Mouse (Mus musculus): Measurements from ENCODE around the gene Rbpj. TPM values are rescaled to one million over a fixed set of nuclear protein-coding genes. Genes with fewer than 3 reads are reported as not detected.

Rbpj gene
- polyA plus RNA-seq, 1 experiment from 2014 or later: 25.9 TPM

DNA sequence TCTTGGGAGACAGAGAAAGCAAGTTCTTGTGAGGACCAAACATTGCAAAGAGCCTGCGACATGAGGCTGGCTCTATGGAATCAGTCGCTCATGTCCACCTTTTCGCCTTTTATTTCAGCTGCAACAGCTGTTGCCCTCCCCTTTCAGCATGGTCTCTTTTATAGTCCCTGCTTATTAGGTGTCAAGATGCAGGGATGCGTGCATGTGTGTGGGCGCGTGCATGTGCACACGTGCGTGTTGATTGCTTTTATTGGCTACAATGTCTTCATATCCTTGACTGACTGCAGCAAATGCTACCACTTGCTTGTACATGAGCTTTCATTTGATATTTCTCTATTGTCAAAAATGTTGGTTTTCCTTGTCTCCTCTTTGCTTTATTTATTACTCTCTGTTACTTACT lies 136.2 kb downstream of the Rbpj start:
- 48% methylated on average over 8 of the region's 8 CpGs for WGBS
- no peak; the same call in 1 of the 2 replicates for ATAC-seq (replicated peaks; ENCODE audit: low FRiP score, low read depth)
- H3K9me3 ChIP-seq (replicated peaks; ENCODE audit: low read length): no peaks in the 10 kb centered on the region

DNA sequence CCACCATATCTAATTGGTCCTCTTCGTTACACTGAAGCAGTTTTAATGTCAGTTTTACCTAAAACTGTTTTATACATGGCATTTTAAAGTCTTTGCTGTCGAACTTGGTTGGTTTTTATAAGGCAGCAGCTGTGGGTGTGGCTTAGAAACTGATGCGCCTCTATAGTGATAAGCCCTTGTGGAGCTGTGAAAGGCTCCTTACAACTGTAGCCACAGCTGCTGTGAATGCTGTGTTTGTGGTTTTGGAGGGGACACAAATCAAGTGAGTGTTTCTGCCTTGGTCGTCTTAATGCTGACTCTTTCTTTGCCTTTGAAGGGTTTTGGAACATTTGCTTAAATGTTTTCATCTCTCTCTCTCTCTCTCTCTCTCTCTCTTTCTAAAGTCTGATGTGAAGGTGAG lies 139.5 kb downstream of the Rbpj start:
- ATAC-seq (replicated peaks; ENCODE audit: low FRiP score, low read depth): no peak
- H3K4me1 ChIP-seq (replicated peaks; ENCODE audit: insufficient read depth, low read length): 0 out of 2 replicates have a peak, but pooled peaks cover 4% of the 10 kb centered on the region

More for the DNA sequence above, 136.2 kb downstream of the Rbpj start:
- Histone ChIP-seq H3K27me3 (ENCODE audit: insufficient read depth, low read length) (no peaks in the 10 kb centered on the region), H3K9ac (ENCODE audit: low read depth, low read length) (no peak overlapping the region), H3K4me2 (ENCODE audit: low read length) (no peak overlapping the region), H3K4me1 (replicated peaks; ENCODE audit: insufficient read depth, low read length) (0 out of 2 replicates have a peak, but pooled peaks cover 4% of the 10 kb centered on the region), H3K36me3 (ENCODE audit: insufficient read depth, low read length) (no peaks in the 10 kb centered on the region), H3K4me3 (replicated peaks; ENCODE audit: low read depth, low read length) (no peak overlapping the region), H3K27ac (no peak overlapping the region)
- peak; percentile 39 for DNase-seq (ENCODE audit: low spot score)
- no peak for TF ChIP-seq CTCF (IDR thresholded peaks at IDR 0.05; ENCODE audit: low read depth)

DNA sequence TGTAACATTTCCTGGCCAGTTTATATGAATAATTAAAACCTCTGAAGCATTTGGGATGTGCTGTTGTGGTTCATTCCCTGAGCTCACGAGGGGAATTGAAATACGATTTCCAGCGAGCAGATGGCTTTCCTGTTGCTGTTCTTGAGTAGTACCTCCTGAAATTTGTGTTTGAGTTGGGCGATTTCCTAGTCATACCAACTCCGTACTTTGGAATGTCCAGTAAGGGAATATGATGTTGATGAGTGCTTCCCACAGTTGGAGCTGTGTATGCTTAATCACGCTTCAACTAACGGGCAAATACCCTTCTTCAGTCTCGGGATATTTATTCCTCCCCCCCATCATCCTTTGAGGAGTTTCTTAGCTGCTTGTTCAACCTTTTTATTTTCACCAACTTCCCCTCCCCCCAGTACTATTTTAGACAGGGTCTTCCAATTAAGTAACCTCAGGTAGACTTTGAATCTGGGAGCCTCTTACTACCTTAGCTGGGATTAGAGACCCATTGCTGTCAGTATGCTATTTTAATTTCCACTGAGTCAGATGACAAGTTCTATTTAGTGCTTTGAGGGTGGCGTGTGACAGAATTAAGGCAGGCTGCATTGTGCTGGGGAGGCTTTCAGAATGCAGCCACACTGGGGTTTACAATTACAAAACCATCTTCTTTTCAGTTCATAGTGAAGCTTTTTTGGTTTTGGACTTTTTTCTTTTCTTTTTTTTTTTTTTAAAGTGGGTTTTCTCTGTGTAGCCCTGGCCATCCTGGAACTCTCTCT lies 141.5 kb downstream of the Rbpj start:
- ATAC-seq (replicated peaks; ENCODE audit: low FRiP score, low read depth): no peak
- 47% methylated on average over 9 of the region's 9 CpGs for WGBS
- Histone ChIP-seq H3K4me3 (replicated peaks; ENCODE audit: low read depth, low read length) (no peak overlapping the region), H3K9me3 (replicated peaks; ENCODE audit: low read length) (no peaks in the 10 kb centered on the region), H3K27me3 (ENCODE audit: insufficient read depth, low read length) (no peaks in the 10 kb centered on the region), H3K4me2 (ENCODE audit: low read length) (no peak overlapping the region), H3K27ac (no peak overlapping the region), H3K4me1 (replicated peaks; ENCODE audit: insufficient read depth, low read length) (no peaks in the 10 kb centered on the region), H3K36me3 (ENCODE audit: insufficient read depth, low read length) (no peaks in the 10 kb centered on the region), H3K9ac (ENCODE audit: low read depth, low read length) (no peak overlapping the region)
- TF ChIP-seq CTCF (IDR thresholded peaks at IDR 0.05; ENCODE audit: low read depth): no peak
- no peak for DNase-seq (ENCODE audit: low spot score)

More for the DNA sequence above, 139.5 kb downstream of the Rbpj start:
- H3K36me3 ChIP-seq (ENCODE audit: insufficient read depth, low read length): no peaks in the 10 kb centered on the region
- H3K27ac ChIP-seq: no peak overlapping the region
- no peak overlapping the region for H3K4me2 ChIP-seq (ENCODE audit: low read length)
- WGBS: 83% methylated on average over 4 of the region's 4 CpGs
- no peak for TF ChIP-seq CTCF (IDR thresholded peaks at IDR 0.05; ENCODE audit: low read depth)
- H3K4me3 ChIP-seq (replicated peaks; ENCODE audit: low read depth, low read length): no peak overlapping the region
- no peaks in the 10 kb centered on the region for H3K27me3 ChIP-seq (ENCODE audit: insufficient read depth, low read length)
- no peak for DNase-seq (ENCODE audit: low spot score)
- no peak overlapping the region for H3K9ac ChIP-seq (ENCODE audit: low read depth, low read length)
- no peaks in the 10 kb centered on the region for H3K9me3 ChIP-seq (replicated peaks; ENCODE audit: low read length)

DNA sequence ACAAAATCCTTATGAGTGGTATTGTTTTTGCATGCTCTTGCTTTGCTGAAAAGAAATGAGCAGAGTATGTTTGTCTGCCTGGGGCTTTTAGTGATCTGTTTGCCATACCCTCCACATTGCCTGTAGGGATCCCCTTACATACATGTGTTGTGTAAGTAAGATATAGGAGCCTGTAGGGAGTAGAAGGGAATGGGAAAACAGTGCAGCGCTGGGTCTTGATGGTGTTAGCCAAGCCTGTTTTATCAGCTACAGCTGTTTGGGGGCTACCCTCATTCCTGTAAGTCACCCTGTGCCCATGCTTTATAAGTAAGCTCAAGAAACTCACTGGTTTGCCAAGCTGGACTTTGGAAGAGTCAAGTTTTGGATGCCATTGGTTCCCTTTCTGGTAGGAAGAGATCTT lies 152.9 kb downstream of the Rbpj start:
- no peak for DNase-seq (ENCODE audit: low spot score)
- Histone ChIP-seq H3K9me3 (replicated peaks; ENCODE audit: low read length) (no peaks in the 10 kb centered on the region), H3K4me1 (replicated peaks; ENCODE audit: insufficient read depth, low read length) (no peaks in the 10 kb centered on the region), H3K27me3 (ENCODE audit: insufficient read depth, low read length) (no peaks in the 10 kb centered on the region), H3K27ac (no peak overlapping the region), H3K4me2 (ENCODE audit: low read length) (no peak overlapping the region), H3K36me3 (ENCODE audit: insufficient read depth, low read length) (no peaks in the 10 kb centered on the region), H3K9ac (ENCODE audit: low read depth, low read length) (no peak overlapping the region), H3K4me3 (replicated peaks; ENCODE audit: low read depth, low read length) (no peak overlapping the region)
- no peak for ATAC-seq (replicated peaks; ENCODE audit: low FRiP score, low read depth)
- 68% methylated on average over 1 of the region's 1 CpGs for WGBS
- no peak for TF ChIP-seq CTCF (IDR thresholded peaks at IDR 0.05; ENCODE audit: low read depth)

DNA sequence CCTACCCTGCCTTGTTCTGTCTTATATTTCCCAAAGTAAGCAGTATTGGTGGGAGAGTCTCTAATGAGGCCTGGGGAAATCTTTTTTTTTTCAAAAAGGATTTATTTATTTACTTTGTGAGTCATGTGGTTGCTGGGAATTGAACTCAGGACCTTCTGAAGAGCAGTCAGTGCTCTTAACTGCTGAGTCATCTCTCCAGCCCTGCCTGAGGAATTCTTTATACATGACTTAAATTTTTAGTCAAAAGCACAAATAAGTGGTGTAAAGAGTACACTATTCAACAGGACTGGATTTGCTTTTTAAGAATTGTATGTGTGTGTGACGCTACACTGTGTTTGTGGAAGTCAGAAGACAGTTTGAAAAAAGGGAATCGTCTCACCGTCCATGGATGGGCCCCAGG lies 166.1 kb downstream of the Rbpj start:
- Histone ChIP-seq H3K27me3 (ENCODE audit: insufficient read depth, low read length) (no peaks in the 10 kb centered on the region), H3K27ac (no peak overlapping the region), H3K4me2 (ENCODE audit: low read length) (no peak overlapping the region), H3K4me1 (replicated peaks; ENCODE audit: insufficient read depth, low read length) (no peaks in the 10 kb centered on the region), H3K9me3 (replicated peaks; ENCODE audit: low read length) (no peaks in the 10 kb centered on the region), H3K36me3 (ENCODE audit: insufficient read depth, low read length) (no peaks in the 10 kb centered on the region), H3K4me3 (replicated peaks; ENCODE audit: low read depth, low read length) (no peak overlapping the region), H3K9ac (ENCODE audit: low read depth, low read length) (no peak overlapping the region)
- DNase-seq (ENCODE audit: low spot score) (no peak), ATAC-seq (replicated peaks; ENCODE audit: low FRiP score, low read depth) (no peak)
- WGBS: 66% methylated on average over 3 of the region's 3 CpGs
- TF ChIP-seq CTCF (IDR thresholded peaks at IDR 0.05; ENCODE audit: low read depth): no peak

DNA sequence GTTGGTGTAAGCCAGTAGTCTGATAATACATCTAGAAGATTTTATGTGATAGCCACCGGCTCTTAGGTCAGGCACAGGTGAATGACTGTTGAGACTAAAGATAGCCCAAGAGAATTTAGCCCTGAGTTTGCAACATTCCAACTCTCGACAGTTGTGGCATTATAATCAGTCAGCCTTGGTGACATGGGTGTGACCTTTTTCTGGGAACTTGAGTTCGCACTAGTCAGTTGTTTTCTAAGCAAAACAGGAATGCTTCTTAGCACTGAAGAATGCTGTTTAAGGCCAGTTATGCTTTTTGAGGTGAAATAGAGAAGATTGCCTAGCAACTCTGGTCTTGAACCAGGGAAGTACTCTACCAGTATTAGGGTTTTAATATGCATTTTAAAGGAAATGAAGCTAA lies 170.8 kb downstream of the Rbpj start:
- Histone ChIP-seq H3K36me3 (ENCODE audit: insufficient read depth, low read length) (no peaks in the 10 kb centered on the region), H3K9ac (ENCODE audit: low read depth, low read length) (no peak overlapping the region), H3K9me3 (replicated peaks; ENCODE audit: low read length) (no peaks in the 10 kb centered on the region), H3K27ac (no peak overlapping the region), H3K4me1 (replicated peaks; ENCODE audit: insufficient read depth, low read length) (no peaks in the 10 kb centered on the region), H3K4me3 (replicated peaks; ENCODE audit: low read depth, low read length) (no peak overlapping the region), H3K27me3 (ENCODE audit: insufficient read depth, low read length) (no peaks in the 10 kb centered on the region), H3K4me2 (ENCODE audit: low read length) (no peak overlapping the region)
- no peak for DNase-seq (ENCODE audit: low spot score)
- TF ChIP-seq CTCF (IDR thresholded peaks at IDR 0.05; ENCODE audit: low read depth): no peak
- no peak for ATAC-seq (replicated peaks; ENCODE audit: low FRiP score, low read depth)
- 50% methylated on average over 3 of the region's 3 CpGs for WGBS

Measured in kidney, postnatal 0 days (tissue).